ENCODE assay signal across 8 mouse cellular contexts in genomic region chr1:188660882-188661281, GRCm38 (mm10).
A peak's percentile ranks its signal among the peaks of the same experiment; 100 is the strongest.
DNase-seq lines count a peak whose midpoint lies in the region; ATAC-seq lines count a peak whose summit lies in the region.

No protein-coding gene starts in this region.

- WGBS in heart, embryonic 12.5 days = 2% methylated on average over 8 of the region's 8 CpGs
- WGBS in limb, embryonic 10.5 days = 4% methylated on average over 8 of the region's 8 CpGs
- 4% methylated on average over 8 of the region's 8 CpGs for WGBS in stomach, embryonic 14.5 days

- no peaks in the 10 kb centered on the region for H3K27me3 ChIP-seq in heart, embryonic 12.5 days (replicated peaks)
- H3K27me3 ChIP-seq in limb, embryonic 10.5 days (ENCODE audit: low read depth, poor library complexity, severe bottlenecking) = peaks cover 8% of the 10 kb centered on the region; the same call in 1 of the 2 replicates
- no peaks in the 10 kb centered on the region for H3K27me3 ChIP-seq in stomach, embryonic 14.5 days (ENCODE audit: control insufficient read depth, insufficient read depth, low read length)

- peak; percentile 8 for DNase-seq in ES-CJ7 (ENCODE audit: low read depth, low spot score)
- DNase-seq in embryo, embryonic 10 days (ENCODE audit: low spot score) = peak; percentile 60
- peak; percentile 48 for DNase-seq in limb, embryonic 10.5 days (ENCODE audit: low spot score)
- no peak for DNase-seq in layer of hippocampus, postnatal 25 days (ENCODE audit: extremely low spot score in 1 of 2, low spot score in 1 of 2)
- no peak for DNase-seq in spleen, postnatal 10 days (ENCODE audit: low spot score in 2 of 2)
- DNase-seq in layer of hippocampus, postnatal 36 days = no peak

- no peaks in the 10 kb centered on the region for H3K36me3 ChIP-seq in heart, embryonic 12.5 days
- no peaks in the 10 kb centered on the region for H3K36me3 ChIP-seq in limb, embryonic 10.5 days
- H3K36me3 ChIP-seq in stomach, embryonic 14.5 days (ENCODE audit: control insufficient read depth, insufficient read depth, low read length) = no peaks in the 10 kb centered on the region

- H3K9me3 ChIP-seq in heart, embryonic 12.5 days (replicated peaks) = no peaks in the 10 kb centered on the region
- no peaks in the 10 kb centered on the region for H3K9me3 ChIP-seq in limb, embryonic 10.5 days (replicated peaks)
- H3K9me3 ChIP-seq in stomach, embryonic 14.5 days (ENCODE audit: control insufficient read depth, low read depth, low read length) = no peaks in the 10 kb centered on the region

- peak; percentile 61; the same call in 1 of the 2 replicates for ATAC-seq in heart, embryonic 12.5 days (ENCODE audit: insufficient number of reproducible peaks, low FRiP score)
- ATAC-seq in stomach, embryonic 14.5 days (ENCODE audit: insufficient number of reproducible peaks, insufficient read depth, low FRiP score, low read depth) = no peak

- peak overlapping the region; percentile 36; the same call in 1 of the 2 replicates for H3K9ac ChIP-seq in heart, embryonic 12.5 days
- H3K9ac ChIP-seq in stomach, embryonic 14.5 days (replicated peaks; ENCODE audit: low read depth, low read length) = no peak overlapping the region

- peak overlapping the region; percentile 55 for H3K4me2 ChIP-seq in heart, embryonic 12.5 days
- peak overlapping the region; percentile 17 for H3K4me2 ChIP-seq in stomach, embryonic 14.5 days (replicated peaks; ENCODE audit: low read depth, low read length)

- peak overlapping the region; percentile 38 for H3K4me3 ChIP-seq in heart, embryonic 12.5 days
- H3K4me3 ChIP-seq in limb, embryonic 10.5 days = peak overlapping the region; percentile 41
- H3K4me3 ChIP-seq in stomach, embryonic 14.5 days (ENCODE audit: low read depth, low read length) = 0 out of 2 replicates have a peak overlapping the region, but pooled peaks have one; percentile 11

- H3K4me1 ChIP-seq in heart, embryonic 12.5 days (replicated peaks) = peaks cover 16% of the 10 kb centered on the region
- H3K4me1 ChIP-seq in limb, embryonic 10.5 days = peaks cover 19% of the 10 kb centered on the region
- H3K4me1 ChIP-seq in stomach, embryonic 14.5 days (ENCODE audit: control insufficient read depth, insufficient read depth, low read length) = 0 out of 2 replicates have a peak, but pooled peaks cover 3% of the 10 kb centered on the region

- no peak overlapping the region for H3K27ac ChIP-seq in heart, embryonic 12.5 days (ENCODE audit: poor library complexity, severe bottlenecking)
- peak overlapping the region; percentile 75 for H3K27ac ChIP-seq in limb, embryonic 10.5 days
- H3K27ac ChIP-seq in stomach, embryonic 14.5 days (ENCODE audit: low read length) = no peak overlapping the region

Comparison
In these comparisons a context has a peak if more than half of its experiments do, and no peak if none do; other contexts are left out.
1. DNase-seq: peak in ES-CJ7 (single experiment), embryo, embryonic 10 days (single experiment) and limb, embryonic 10.5 days (single experiment); none in layer of hippocampus, postnatal 25 days (0 of 2), spleen, postnatal 10 days (0 of 2) and layer of hippocampus, postnatal 36 days (0 of 2).
2. Peak in every context shown above with its lines, with median percentiles within 50 percentile points of each other: H3K4me3 ChIP-seq.